Mouse (Mus musculus) C2C12 (cell line): ENCODE data around the gene Tut7. TPM values are rescaled to one million over a fixed set of nuclear protein-coding genes. Genes with fewer than 3 reads are reported as not detected.

Source experiments
- H3K27me3 ChIP-seq: one replicate; pipeline ENCODE4 v1.6.1; 2011; ENCODE audit not compliant: control insufficient read depth, insufficient read depth, insufficient read length
- H3K36me3 ChIP-seq: one replicate; pipeline ENCODE4 v1.6.1; 2011; ENCODE audit not compliant: control insufficient read depth, insufficient read depth
- H3K4me3 ChIP-seq: one replicate; pipeline ENCODE4 v1.5.1; 2011; ENCODE audit warnings: mild to moderate bottlenecking, control low read depth; ENCODE audit not compliant: poor library complexity, insufficient read depth, severe bottlenecking
- H3K79me2 ChIP-seq: one replicate; pipeline ENCODE4 v1.6.1; 2011; ENCODE audit not compliant: control insufficient read depth, insufficient read depth
- H3K79me3 ChIP-seq: one replicate; pipeline ENCODE4 v1.6.1; 2011; ENCODE audit warnings: low read depth, control low read depth
- H3ac ChIP-seq: one replicate; pipeline ENCODE3; 2011; ENCODE audit warnings: low read depth; ENCODE audit not compliant: control insufficient read depth, insufficient read length
- CEBPB ChIP-seq: IDR thresholded peaks from one replicate; pipeline ENCODE4 v1.6.1; 2011; ENCODE audit warnings: low read depth, mild to moderate bottlenecking, control low read depth, moderate library complexity
- CTCF ChIP-seq: IDR thresholded peaks from one replicate; pipeline ENCODE4 v1.5.1; 2011; ENCODE audit not compliant: control insufficient read depth, insufficient read depth, insufficient read length
- FOSL1 ChIP-seq: IDR thresholded peaks from one replicate; pipeline ENCODE4 v1.8.0; 2011; ENCODE audit warnings: mild to moderate bottlenecking, low read length; ENCODE audit not compliant: poor library complexity, insufficient read depth, severe bottlenecking
- MAX ChIP-seq: IDR thresholded peaks from one replicate; pipeline ENCODE4 v1.6.1; 2011; ENCODE audit warnings: mild to moderate bottlenecking, control low read depth
- MYOD1 ChIP-seq: IDR thresholded peaks from one replicate; pipeline ENCODE4 v1.6.1; 2011; ENCODE audit warnings: low read depth; ENCODE audit not compliant: control insufficient read depth, insufficient read length
- MYOG ChIP-seq: IDR thresholded peaks from one replicate; pipeline ENCODE4 v1.6.1; 2011; ENCODE audit not compliant: control insufficient read depth, insufficient read length; ENCODE audit errors: extremely low read depth
- USF1 ChIP-seq: IDR thresholded peaks from one replicate; pipeline ENCODE4 v1.6.1; 2011; ENCODE audit warnings: low read depth, mild to moderate bottlenecking, control low read depth, moderate library complexity
- polyA plus RNA-seq: library from polyadenylated mRNA; unstranded; fragments of >200 nt; fragmentation: generic; extraction: Trizol; gene quantifications from one replicate; pipeline ENCODE4 v1.2.1, GENCODE M21; 2012; ENCODE audit warnings: missing spikeins

The Tut7 gene
- polyA plus RNA-seq, 1 experiment = 13.7 TPM

DNA sequence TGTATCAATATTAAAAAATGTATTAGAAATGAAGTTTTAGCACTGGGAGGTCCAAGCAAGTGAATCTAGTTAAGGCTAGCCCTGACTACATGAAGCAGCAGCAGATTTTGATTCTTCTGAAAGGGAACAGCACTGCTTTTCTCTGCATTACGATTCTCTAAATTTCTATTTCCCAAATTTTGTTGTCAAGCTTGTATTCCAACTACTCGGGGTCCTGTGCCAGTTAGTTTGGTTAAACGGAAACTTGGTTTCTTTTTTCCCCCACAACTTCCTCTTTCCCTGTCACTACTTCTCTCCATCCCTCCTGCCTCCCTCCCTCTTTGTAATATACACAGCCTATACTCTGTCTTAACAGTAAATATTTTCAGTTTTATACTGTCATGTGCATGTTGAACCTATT lies 2.1 kb downstream of the Tut7 start:
- TF ChIP-seq MYOD1 = no peak

DNA sequence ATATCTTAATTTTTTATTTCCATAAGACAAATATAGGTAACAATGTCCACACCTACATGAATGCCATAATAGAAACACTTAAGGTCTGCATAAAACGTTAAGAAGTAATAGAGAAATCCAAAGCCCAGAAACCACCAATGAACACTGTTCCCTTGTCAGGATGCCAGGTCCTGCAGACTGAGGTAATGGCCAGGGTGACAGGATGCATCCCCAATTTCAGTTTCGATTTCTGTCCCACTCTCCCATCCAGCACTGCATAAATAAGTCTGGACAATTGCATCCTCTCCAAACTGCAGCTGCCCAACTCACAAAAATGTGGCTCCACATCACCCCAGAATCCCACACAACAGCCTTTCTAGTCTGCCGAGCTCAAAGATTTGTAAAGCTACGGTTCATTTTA lies 2.8 kb downstream of the Tut7 start:
- Histone ChIP-seq H3ac (no peak overlapping the region), H3K4me3 (no peak overlapping the region), H3K36me3 (peaks cover 30% of the 10 kb centered on the region), H3K79me3 (peaks cover 45% of the 10 kb centered on the region), H3K79me2 (peaks cover 51% of the 10 kb centered on the region), H3K27me3 (no peaks in the 10 kb centered on the region)
- TF ChIP-seq MYOG = no peak
- no peak for TF ChIP-seq FOSL1
- TF ChIP-seq CEBPB = no peak
- no peak for TF ChIP-seq CTCF
- no peak for TF ChIP-seq MYOD1
- TF ChIP-seq USF1 = no peak
- no peak for TF ChIP-seq MAX

More for the DNA sequence above, 2.1 kb downstream of the Tut7 start:
- Histone ChIP-seq H3K36me3 (peaks cover 24% of the 10 kb centered on the region), H3K79me2 (peaks cover 51% of the 10 kb centered on the region), H3K27me3 (no peaks in the 10 kb centered on the region), H3K4me3 (no peak overlapping the region), H3K79me3 (peaks cover 45% of the 10 kb centered on the region), H3ac (no peak overlapping the region)

DNA sequence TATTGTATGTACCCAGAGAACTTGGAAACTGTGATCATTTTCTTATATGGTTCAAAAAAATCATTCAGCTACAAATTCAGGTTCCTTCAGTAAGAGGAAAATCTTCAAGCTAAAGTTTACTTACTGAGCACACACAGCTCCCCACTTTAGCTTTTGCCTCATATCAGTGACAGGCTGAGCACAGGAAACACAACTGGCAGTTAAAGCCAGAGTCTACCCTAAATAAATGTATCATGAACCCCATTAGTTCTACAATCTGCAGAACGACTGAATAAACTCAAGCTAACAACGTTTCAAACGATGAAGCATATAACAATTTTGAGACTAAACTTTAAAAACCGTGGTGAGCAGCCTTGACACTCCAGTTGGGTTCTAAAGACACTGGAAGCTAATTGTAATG lies 5.6 kb downstream of the Tut7 start:
- Histone ChIP-seq H3K27me3 (no peaks in the 10 kb centered on the region), H3K79me2 (peaks cover 47% of the 10 kb centered on the region), H3K79me3 (peaks cover 42% of the 10 kb centered on the region), H3K4me3 (no peak overlapping the region), H3K36me3 (peaks cover 52% of the 10 kb centered on the region), H3ac (no peak overlapping the region)
- TF ChIP-seq CTCF (no peak), FOSL1 (no peak), CEBPB (no peak), USF1 (no peak), MYOD1 (no peak), MAX (no peak), MYOG (no peak)

DNA sequence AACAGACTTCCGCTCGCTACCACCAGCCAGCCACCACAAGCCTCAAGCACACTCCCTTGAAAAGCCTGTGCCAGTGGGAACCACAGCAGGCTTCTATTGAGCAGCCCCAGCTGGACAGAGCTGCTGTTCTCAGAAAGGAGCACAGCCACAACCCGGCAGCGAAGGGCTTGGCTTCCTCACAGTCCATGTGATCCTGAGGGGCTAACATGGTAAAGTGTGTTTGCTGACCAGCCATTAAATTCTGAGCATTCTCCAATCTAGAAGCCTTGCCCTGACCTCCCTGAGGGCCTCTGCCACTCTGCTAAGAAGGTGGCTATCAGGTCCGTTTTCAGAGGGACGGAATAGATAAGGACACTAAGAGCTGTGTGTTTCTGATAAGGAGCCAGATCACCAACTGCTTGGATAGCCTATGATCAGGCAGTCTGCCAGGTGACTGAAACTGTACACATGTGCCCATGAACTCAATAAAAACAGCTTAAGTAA lies 8.8 kb downstream of the Tut7 start:
- TF ChIP-seq MYOG (no peak), FOSL1 (no peak), USF1 (no peak), CEBPB (no peak), MYOD1 (no peak), CTCF (no peak), MAX (no peak)
- H3K4me3 ChIP-seq = no peak overlapping the region
- H3K36me3 ChIP-seq = peaks cover 66% of the 10 kb centered on the region
- H3K79me3 ChIP-seq = peaks cover 13% of the 10 kb centered on the region
- H3K27me3 ChIP-seq = no peaks in the 10 kb centered on the region
- peaks cover 15% of the 10 kb centered on the region for H3K79me2 ChIP-seq
- H3ac ChIP-seq = no peak overlapping the region

DNA sequence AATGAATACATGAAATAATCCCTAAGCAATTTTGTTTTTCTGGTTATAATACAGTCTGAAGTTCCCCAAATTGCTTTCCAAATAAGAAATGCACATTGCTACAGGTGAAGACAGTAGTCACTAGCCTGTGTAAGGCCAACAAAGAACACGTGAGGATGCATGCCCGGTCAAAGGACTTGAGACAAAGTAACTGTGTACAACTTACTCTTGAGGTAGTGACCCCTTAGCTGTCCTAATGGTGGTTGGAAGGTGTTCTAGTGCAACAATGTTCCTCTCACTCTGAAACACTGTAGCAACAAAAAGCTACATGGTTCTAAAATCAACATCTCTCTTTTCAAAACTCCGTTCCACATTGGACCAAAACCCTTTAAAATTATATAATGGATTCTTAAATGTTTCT lies 11.4 kb downstream of the Tut7 start:
- H3ac ChIP-seq = no peak overlapping the region
- no peaks in the 10 kb centered on the region for H3K79me2 ChIP-seq
- H3K27me3 ChIP-seq = no peaks in the 10 kb centered on the region
- no peak overlapping the region for H3K4me3 ChIP-seq
- no peaks in the 10 kb centered on the region for H3K79me3 ChIP-seq
- no peak for TF ChIP-seq CTCF
- H3K36me3 ChIP-seq = peaks cover 82% of the 10 kb centered on the region

DNA sequence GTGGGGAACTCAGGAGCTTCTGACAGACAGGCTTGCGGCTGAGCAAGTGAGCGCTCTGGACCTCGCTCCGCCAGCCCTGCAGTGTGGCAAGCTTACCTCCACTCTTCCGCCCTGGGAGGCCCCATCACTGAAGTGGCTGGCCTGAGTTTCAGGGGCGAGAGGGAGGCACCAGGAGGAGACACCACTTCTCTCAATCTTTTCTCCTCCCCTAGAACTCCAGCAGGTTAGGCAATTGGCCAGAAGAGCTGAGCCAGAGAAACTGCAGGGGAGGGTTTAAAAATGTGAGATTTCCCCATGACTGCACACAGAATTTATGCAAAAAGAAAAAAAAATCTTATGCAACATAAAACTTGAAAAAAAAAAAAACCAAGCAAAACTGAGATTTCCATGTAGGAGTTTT lies 21.9 kb downstream of the Tut7 start:
- Histone ChIP-seq H3K4me3 (no peak overlapping the region), H3K79me3 (no peaks in the 10 kb centered on the region), H3K79me2 (no peaks in the 10 kb centered on the region), H3ac (no peak overlapping the region), H3K36me3 (peaks cover 87% of the 10 kb centered on the region), H3K27me3 (no peaks in the 10 kb centered on the region)
- no peak for TF ChIP-seq CTCF
- TF ChIP-seq MYOG = no peak
- no peak for TF ChIP-seq MYOD1

DNA sequence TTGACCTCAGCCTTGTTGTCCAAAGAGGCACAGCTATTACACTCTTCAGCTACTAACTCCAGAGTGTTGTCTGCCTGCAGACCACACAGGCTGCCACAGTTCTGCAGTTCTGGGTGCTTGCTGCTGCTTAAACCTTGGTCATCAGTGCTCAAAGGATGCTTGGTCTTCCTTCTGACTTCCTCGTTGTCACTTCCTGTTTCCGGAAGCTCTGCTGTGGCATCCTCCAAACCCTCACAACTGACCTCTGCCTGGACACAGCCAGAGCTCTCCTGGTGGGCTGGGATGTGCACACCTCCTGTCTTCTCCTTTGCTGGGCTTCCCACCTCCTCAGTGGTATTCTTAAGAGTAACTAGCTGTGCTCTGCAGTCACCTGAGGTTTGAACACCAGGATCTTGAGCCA lies 22.9 kb downstream of the Tut7 start:
- TF ChIP-seq USF1 (no peak), FOSL1 (no peak), CEBPB (no peak), MYOD1 (no peak), CTCF (no peak), MYOG (no peak), MAX (no peak)
- peaks cover 82% of the 10 kb centered on the region for H3K36me3 ChIP-seq
- H3K4me3 ChIP-seq = no peak overlapping the region

More for the DNA sequence above, 22.9 kb downstream of the Tut7 start:
- Histone ChIP-seq H3K27me3 (no peaks in the 10 kb centered on the region), H3ac (no peak overlapping the region), H3K79me3 (no peaks in the 10 kb centered on the region), H3K79me2 (no peaks in the 10 kb centered on the region)
